Mouse (Mus musculus) spleen, adult 2 months (tissue): ENCODE data around the gene Parp3. TPM values are rescaled to one million over a fixed set of nuclear protein-coding genes. Genes with fewer than 3 reads are reported as not detected.

ENCODE experiments used
- DNase-seq, 2 experiments: peaks; one replicate each; pipeline versions ENCODE4 v3.0.0 to v3.0.0-alpha.2; 2012 to 2021; ENCODE audit warnings: low spot score in 2 of 2, low read depth in 1 of 2
- H3K27ac ChIP-seq: fragments of 200-500 bp; 2 replicates; pipeline ENCODE4 v1.5.1; 2012; ENCODE audit warnings: low read length, inconsistent platforms; ENCODE audit not compliant: insufficient read depth
- H3K27me3 ChIP-seq: fragments of 200-500 bp; 2 replicates; pipeline ENCODE4 v1.6.1; 2012; ENCODE audit warnings: mild to moderate bottlenecking, moderate library complexity, low read length, inconsistent platforms; ENCODE audit not compliant: control insufficient read depth, insufficient read depth
- H3K36me3 ChIP-seq: fragments of 200-500 bp; 2 replicates; pipeline ENCODE4 v1.6.1; 2012; ENCODE audit warnings: mild to moderate bottlenecking, low read length, inconsistent platforms; ENCODE audit not compliant: control insufficient read depth, insufficient read depth
- H3K4me1 ChIP-seq: fragments of 200-500 bp; 2 replicates; pipeline ENCODE4 v1.6.1; 2011; ENCODE audit warnings: inconsistent platforms; ENCODE audit not compliant: control insufficient read depth, insufficient read depth, insufficient read length
- H3K4me3 ChIP-seq: fragments of 200-500 bp; 2 replicates; pipeline ENCODE4 v1.5.1; 2011; ENCODE audit warnings: mild to moderate bottlenecking, inconsistent platforms; ENCODE audit not compliant: insufficient read depth, insufficient read length; ENCODE audit errors: extremely low read depth
- CTCF ChIP-seq: fragments of 200-500 bp; IDR thresholded peaks from 2 replicates; pipeline ENCODE4 v1.5.1; 2011; ENCODE audit warnings: mild to moderate bottlenecking, inconsistent platforms; ENCODE audit not compliant: insufficient read depth, insufficient read length, insufficient replicate concordance; ENCODE audit errors: extremely low read depth
- POLR2A ChIP-seq: fragments of 200-500 bp; IDR thresholded peaks from 2 replicates; pipeline ENCODE4 v1.6.1; 2011; ENCODE audit warnings: low read depth, low read length, inconsistent platforms
- WGBS: fragments of 180-500 bp; shearing (Covaris S2); methylation state at CpG from one replicate; pipeline ENCODE4 v1.1.7; 2018; 5-methylcytosine and 5-hydroxymethylcytosine counted together
- polyA plus RNA-seq: library from polyadenylated mRNA; depleted of rRNA; stranded (reverse); fragments of >200 nt; gene quantifications from 2 replicates; pipeline ENCODE4 v1.2.3, GENCODE M21; 2012

The Parp3 gene
- polyA plus RNA-seq, 1 experiment = 43.3 TPM

DNA sequence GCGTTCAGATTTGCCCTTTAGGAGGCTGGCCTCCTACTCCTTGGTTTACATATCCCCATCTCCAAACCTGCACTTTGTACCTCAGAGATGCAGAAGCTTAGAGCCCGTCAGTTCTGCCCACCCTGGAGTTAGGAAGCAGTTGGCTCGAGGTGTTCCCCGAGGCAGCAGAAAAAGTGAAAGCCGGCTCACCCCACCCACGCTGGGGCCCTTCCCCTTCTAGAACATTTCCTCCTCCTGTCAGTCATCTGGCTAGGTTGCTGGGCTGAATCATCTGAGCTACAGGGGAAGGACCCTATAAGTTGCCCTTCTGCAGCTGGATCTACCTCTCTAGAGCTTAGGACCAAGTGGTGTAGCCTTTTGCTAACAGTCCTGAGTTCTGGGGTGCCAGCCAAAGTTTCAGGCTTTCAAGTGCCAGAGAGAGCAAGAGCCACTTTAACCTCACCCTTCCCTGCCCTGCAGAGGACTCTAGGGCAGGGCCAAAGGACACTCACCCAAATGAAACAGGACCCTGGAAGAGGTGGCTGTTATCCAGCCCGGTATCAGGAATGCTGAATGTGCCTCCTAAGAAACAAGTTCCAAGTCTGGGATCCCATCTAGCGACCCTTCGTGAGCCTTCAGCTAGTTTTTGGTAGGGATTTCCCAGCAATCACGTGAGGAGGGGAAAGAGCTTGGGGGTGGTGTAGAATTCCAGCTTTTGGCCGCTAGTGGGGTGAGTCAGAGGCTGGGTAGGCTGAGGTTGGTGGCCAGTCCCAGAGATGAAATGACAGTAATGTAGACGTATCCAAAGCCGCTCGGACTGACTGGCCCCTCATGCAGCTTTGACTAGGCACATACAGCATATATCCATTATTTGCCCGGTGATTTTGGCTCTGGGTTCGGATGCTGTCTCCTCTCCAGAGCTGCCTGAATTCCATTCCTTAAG, 486 bp downstream of the Parp3 start:
- H3K4me3 ChIP-seq = peak overlapping the region; percentile 64
- H3K4me1 ChIP-seq = peaks cover 15% of the 10 kb centered on the region; the same call in 1 of the 2 replicates
- TF ChIP-seq CTCF (no peak), POLR2A (peak; percentile 18; the same call in 1 of the 2 replicates)
- no peaks in the 10 kb centered on the region for H3K27me3 ChIP-seq
- H3K36me3 ChIP-seq = peaks cover 5% of the 10 kb centered on the region; the same call in 1 of the 2 replicates
- DNase-seq = peak in 1 of 2 experiments; percentile 81
- H3K27ac ChIP-seq = peak overlapping the region; percentile 76
- 8% methylated on average over 16 of the region's 16 CpGs for WGBS

- Histone ChIP-seq H3K4me1 (peaks cover 15% of the 10 kb centered on the region; the same call in 1 of the 2 replicates), H3K36me3 (peaks cover 3% of the 10 kb centered on the region; the same call in 1 of the 2 replicates), H3K27ac (peak within 1 kb of the TSS; percentile 76), H3K4me3 (peak within 1 kb of the TSS; percentile 64), H3K27me3 (no peaks in the 10 kb centered on the region)
- 29% methylated on average over 10 of the region's 10 CpGs for WGBS
- TF ChIP-seq POLR2A = no peak
- TF ChIP-seq CTCF = no peak
- DNase-seq = peak in 1 of 2 experiments; percentile 20
These were observed 1.1 kb downstream of the Parp3 start, which contains the start of gene Rrp9 for GRCm38 (mm10) chr9:106475663-106476001. Gene Rrp9 (plus strand): TSS chr9:106475963.

DNA sequence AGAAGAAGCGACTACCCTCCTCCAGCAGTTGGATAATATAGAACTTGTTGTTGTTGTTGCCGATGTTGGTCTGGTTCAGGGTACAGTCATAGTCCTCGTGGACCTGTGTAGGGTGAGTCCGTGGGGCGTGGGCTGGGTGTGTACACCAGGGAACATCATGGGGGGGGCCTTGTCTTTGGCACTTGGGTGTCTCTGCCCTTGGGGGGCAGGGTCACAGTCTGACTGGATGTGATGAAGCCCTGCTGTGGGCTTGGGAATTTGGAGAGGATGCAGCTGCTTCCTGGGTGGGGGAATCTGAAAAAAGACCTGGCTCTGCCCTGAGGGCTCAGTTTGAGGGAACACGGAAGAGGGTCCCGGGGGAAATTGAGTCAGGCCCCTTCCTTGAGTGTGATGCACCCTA, 1.7 kb downstream of the Parp3 start:
- H3K27me3 ChIP-seq = no peaks in the 10 kb centered on the region
- peaks cover 15% of the 10 kb centered on the region; the same call in 1 of the 2 replicates for H3K4me1 ChIP-seq
- TF ChIP-seq POLR2A (no peak), CTCF (no peak)
- WGBS = 58% methylated on average over 7 of the region's 7 CpGs
- peak in 1 of 2 experiments; percentile 10 for DNase-seq
- no peak overlapping the region for H3K4me3 ChIP-seq
- H3K27ac ChIP-seq = no peak overlapping the region
- peaks cover 3% of the 10 kb centered on the region; the same call in 1 of the 2 replicates for H3K36me3 ChIP-seq

DNA sequence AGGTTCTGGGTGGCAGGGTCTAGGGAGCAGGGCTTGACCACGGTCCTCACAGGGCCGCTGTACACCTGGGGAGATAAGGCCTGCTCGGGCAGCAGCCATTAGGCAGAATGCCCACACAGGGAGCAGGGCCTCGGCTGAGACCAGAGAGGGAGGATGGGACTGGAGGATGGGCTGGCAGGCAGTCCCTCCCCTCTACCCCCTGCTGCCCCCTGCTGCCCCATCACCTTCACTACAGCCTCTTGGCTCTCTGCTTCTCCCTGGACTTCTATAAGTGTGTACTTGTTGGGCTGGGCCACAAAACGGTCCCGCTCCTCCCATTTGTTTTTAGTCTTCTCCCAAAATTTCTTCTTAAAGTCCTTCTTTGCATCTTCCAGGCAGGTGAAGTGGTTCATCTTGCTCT, 2.3 kb downstream of the Parp3 start:
- Histone ChIP-seq H3K4me3 (no peak overlapping the region), H3K27ac (no peak overlapping the region), H3K4me1 (peaks cover 15% of the 10 kb centered on the region; the same call in 1 of the 2 replicates), H3K36me3 (peaks cover 3% of the 10 kb centered on the region; the same call in 1 of the 2 replicates), H3K27me3 (no peaks in the 10 kb centered on the region)
- TF ChIP-seq POLR2A (no peak), CTCF (peak; percentile 76; the same call in 1 of the 2 replicates)
- peak in 1 of 2 experiments; percentile 59 for DNase-seq
- 38% methylated on average over 6 of the region's 6 CpGs for WGBS

DNA sequence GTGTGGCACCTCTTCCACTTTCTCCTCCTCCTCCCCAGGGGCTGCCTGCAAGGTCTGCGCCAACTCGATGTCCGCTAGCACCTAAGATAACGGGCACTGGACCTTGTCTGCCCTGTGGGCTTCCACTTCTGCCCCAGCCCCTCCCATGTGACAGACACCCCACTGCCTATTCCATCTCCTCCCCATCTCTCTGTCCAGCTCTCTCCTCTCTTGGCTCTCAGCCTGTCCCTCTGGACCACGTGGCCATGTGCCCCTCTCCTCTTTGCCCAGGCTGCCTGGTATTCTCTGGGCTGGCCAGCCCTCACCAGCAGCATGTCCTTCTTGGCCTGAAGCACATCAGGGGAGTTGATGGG, 3.0 kb downstream of the Parp3 start:
- TF ChIP-seq POLR2A (no peak), CTCF (no peak)
- DNase-seq = no peak
- no peaks in the 10 kb centered on the region for H3K27me3 ChIP-seq
- peaks cover 3% of the 10 kb centered on the region; the same call in 1 of the 2 replicates for H3K36me3 ChIP-seq
- H3K4me3 ChIP-seq = no peak overlapping the region
- H3K27ac ChIP-seq = no peak overlapping the region
- 94% methylated on average over 5 of the region's 5 CpGs for WGBS
- peaks cover 15% of the 10 kb centered on the region; the same call in 1 of the 2 replicates for H3K4me1 ChIP-seq

- no peak for DNase-seq
- Histone ChIP-seq H3K27me3 (no peaks in the 10 kb centered on the region), H3K4me1 (peaks cover 15% of the 10 kb centered on the region; the same call in 1 of the 2 replicates), H3K36me3 (peaks cover 3% of the 10 kb centered on the region; the same call in 1 of the 2 replicates), H3K4me3 (no peak overlapping the region), H3K27ac (no peak overlapping the region)
- TF ChIP-seq POLR2A (no peak), CTCF (no peak)
- WGBS = 94% methylated on average over 16 of the region's 16 CpGs
These were observed 3.5 kb downstream of the Parp3 start for GRCm38 (mm10) chr9:106473081-106473752.
